Mouse (Mus musculus) midbrain, postnatal 0 days (tissue): ENCODE data around the gene Mrps18c. TPM values are rescaled to one million over a fixed set of nuclear protein-coding genes. Genes with fewer than 3 reads are reported as not detected.

ENCODE experiments used
- ATAC-seq: fragments of 200-750 bp; cut with Nextera tagmentation; 2 replicates; pipeline ENCODE4 v1.8.0; 2017; ENCODE audit warnings: moderate number of reproducible peaks, mild to moderate bottlenecking, moderate TSS enrichment, moderate library complexity; ENCODE audit not compliant: low FRiP score
- DNase-seq: peaks from one replicate; pipeline ENCODE4 v3.0.0-alpha.2; 2015; ENCODE audit warnings: low spot score
- H3K27ac ChIP-seq: fragments of 300-500 bp; sonication (generic); 2 replicates; pipeline ENCODE4 v1.5.1; 2014; ENCODE audit warnings: low read depth, mild to moderate bottlenecking, low read length, mixed read lengths
- H3K27me3 ChIP-seq: fragments of 300-500 bp; sonication (generic); 2 replicates; pipeline ENCODE4 v1.6.1; 2014; ENCODE audit warnings: low read length, control low read depth, mixed read lengths; ENCODE audit not compliant: insufficient read depth
- H3K36me3 ChIP-seq: fragments of 300-500 bp; sonication (generic); 2 replicates; pipeline ENCODE4 v1.6.1; 2014; ENCODE audit warnings: low read length, control low read depth, mixed read lengths; ENCODE audit not compliant: insufficient read depth
- H3K4me1 ChIP-seq: fragments of 300-500 bp; sonication (generic); 2 replicates; pipeline ENCODE4 v1.6.1; 2014; ENCODE audit warnings: mild to moderate bottlenecking, control low read depth, antibody characterized with exemption, low read length, mixed read lengths; ENCODE audit not compliant: insufficient read depth
- H3K4me2 ChIP-seq: fragments of 300-500 bp; sonication (generic); 2 replicates; pipeline ENCODE4 v1.6.1; 2014; ENCODE audit warnings: low read depth, mild to moderate bottlenecking, low read length, mixed read lengths; ENCODE audit not compliant: poor library complexity, severe bottlenecking
- H3K4me3 ChIP-seq: fragments of 300-500 bp; sonication (generic); 2 replicates; pipeline ENCODE4 v1.5.1; 2014; ENCODE audit warnings: low read depth, mild to moderate bottlenecking, low read length, moderate library complexity
- H3K9ac ChIP-seq: fragments of 300-500 bp; sonication (generic); replicated peaks from 2 replicates; pipeline ENCODE4 v1.6.1; 2014; ENCODE audit warnings: mild to moderate bottlenecking, low read length, moderate library complexity, mixed read lengths; ENCODE audit not compliant: poor library complexity, severe bottlenecking
- H3K9me3 ChIP-seq: fragments of 300-500 bp; sonication (generic); 2 replicates; pipeline ENCODE4 v1.6.1; 2016; ENCODE audit warnings: low read length, control low read depth
- CTCF ChIP-seq: IDR thresholded peaks from 2 replicates; pipeline ENCODE4 v1.5.1; 2016; ENCODE audit warnings: antibody characterized with exemption, mild to moderate bottlenecking
- WGBS: fragments of 180-500 bp; shearing (Covaris S2); extraction: QIAGEN DNeasy Blood & Tissue Kit; methylation state at CpG from one replicate; pipeline ENCODE4 v1.1.7; 2014; 5-methylcytosine and 5-hydroxymethylcytosine counted together
- polyA plus RNA-seq: library from polyadenylated mRNA; unstranded; fragments of >200 nt; fragmentation: Nextera tagmentation; extraction: Ambion mirVana; gene quantifications from 2 replicates; pipeline ENCODE4 v1.2.1, GENCODE M21; 2015
- total RNA-seq: library from RNA; depleted of rRNA; stranded (reverse); fragments of >200 nt; gene quantifications from 2 replicates; pipeline ENCODE4 v1.2.3, GENCODE M21; 2014

Mrps18c gene
- total and polyA plus RNA-seq, 2 experiments from 2014 or later: 37.1 to 180 TPM

DNA sequence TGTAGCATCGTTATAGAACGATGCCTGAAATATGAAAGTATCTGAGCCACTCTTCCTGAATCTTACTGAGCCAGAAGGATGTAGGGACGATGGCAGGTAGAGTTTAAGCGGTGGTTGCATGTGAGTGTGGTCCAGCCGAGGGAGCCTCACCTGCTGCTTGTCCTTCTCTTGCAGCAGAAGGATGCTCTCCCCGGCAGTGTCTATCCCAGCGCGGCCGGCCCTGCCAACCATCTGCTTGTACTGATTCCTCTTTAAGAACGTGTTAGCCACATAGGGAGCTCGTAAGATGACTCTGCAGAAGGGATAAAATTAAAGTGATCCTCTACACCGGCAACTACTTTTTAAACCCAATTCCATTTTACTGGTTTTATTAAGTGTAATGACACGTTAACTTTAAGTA, 19.4 kb upstream of the Mrps18c start:
- Histone ChIP-seq H3K9ac (no peak overlapping the region), H3K4me3 (no peak overlapping the region), H3K4me2 (no peak overlapping the region), H3K9me3 (no peaks in the 10 kb centered on the region), H3K27ac (no peak overlapping the region), H3K27me3 (no peaks in the 10 kb centered on the region), H3K4me1 (no peaks in the 10 kb centered on the region), H3K36me3 (peaks cover 57% of the 10 kb centered on the region)
- ATAC-seq: no peak
- no peak for TF ChIP-seq CTCF
- DNase-seq: no peak
- 98% methylated on average over 13 of the region's 13 CpGs for WGBS

DNA sequence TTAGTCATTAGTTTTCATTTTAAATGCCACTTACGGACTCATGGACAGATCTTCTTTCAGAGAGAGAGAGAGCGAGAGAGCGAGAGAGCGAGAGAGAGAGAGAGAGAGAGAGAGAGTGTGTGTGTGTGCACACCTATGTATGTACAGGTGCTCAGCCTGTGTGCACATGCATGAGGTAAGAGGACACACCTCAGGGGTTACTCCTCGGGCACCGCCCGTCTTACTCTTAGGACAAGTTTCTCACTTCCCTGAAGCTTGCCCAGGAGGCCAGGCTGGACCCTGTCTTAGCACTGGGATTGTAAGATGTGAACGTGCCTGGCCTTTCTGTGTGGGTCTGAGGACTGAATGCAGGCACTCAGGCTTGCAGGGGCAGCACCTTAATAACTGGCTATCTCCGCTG, 10.9 kb upstream of the Mrps18c start:
- DNase-seq (no peak), ATAC-seq (no peak)
- WGBS: 91% methylated on average over 9 of the region's 9 CpGs
- Histone ChIP-seq H3K4me1 (no peaks in the 10 kb centered on the region), H3K9me3 (no peaks in the 10 kb centered on the region), H3K27me3 (no peaks in the 10 kb centered on the region), H3K9ac (no peak overlapping the region), H3K36me3 (peaks cover 71% of the 10 kb centered on the region), H3K27ac (no peak overlapping the region), H3K4me2 (no peak overlapping the region), H3K4me3 (no peak overlapping the region)
- no peak for TF ChIP-seq CTCF

DNA sequence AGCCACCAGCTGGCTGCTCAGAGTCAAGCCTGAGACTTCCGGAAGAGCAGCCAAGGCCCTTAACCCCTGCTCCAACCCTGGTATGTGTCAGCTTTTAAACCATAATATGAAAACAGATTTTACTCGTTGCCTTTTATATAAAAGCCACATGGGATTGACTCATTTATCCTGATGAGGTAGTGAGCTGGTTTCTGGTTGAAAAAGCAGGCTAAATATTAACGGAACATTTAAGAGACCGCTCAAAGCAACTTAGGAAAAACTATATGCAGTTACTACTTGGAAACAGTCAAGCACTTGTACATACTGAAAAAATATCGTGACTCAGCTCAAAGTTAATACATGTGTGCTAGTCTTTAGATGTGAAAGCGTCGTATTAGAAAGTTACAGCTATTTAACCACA, 6.2 kb upstream of the Mrps18c start:
- WGBS: 90% methylated on average over 7 of the region's 7 CpGs
- DNase-seq (no peak), ATAC-seq (no peak)
- TF ChIP-seq CTCF: no peak
- peaks cover 56% of the 10 kb centered on the region for H3K36me3 ChIP-seq
- H3K27me3 ChIP-seq: no peaks in the 10 kb centered on the region
- H3K4me3 ChIP-seq: no peak overlapping the region
- no peak overlapping the region for H3K9ac ChIP-seq
- H3K9me3 ChIP-seq: no peaks in the 10 kb centered on the region
- H3K4me2 ChIP-seq: no peak overlapping the region
- H3K4me1 ChIP-seq: peaks cover 2% of the 10 kb centered on the region; the same call in 1 of the 2 replicates
- H3K27ac ChIP-seq: no peak overlapping the region

DNA sequence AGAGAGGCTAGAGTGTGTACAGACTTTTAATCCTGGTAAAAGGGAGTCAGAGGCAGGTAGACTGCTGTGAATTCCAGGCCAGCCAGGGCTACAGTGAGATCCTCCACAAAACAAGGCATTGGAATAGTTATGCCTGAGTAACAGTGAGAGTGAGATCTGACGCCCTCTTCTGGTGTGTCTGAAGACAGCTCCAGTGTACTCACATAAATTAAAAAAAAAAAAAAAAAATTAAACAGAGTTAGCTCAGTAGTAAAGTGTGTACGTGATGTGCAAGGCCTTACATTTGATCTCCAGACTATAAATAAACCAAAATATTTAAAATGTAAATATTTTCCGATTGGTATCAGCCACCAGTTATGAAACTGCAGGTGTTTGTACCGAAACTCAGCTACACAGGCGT, 4.3 kb upstream of the Mrps18c start:
- no peaks in the 10 kb centered on the region for H3K9me3 ChIP-seq
- no peak overlapping the region for H3K4me3 ChIP-seq
- WGBS: 78% methylated on average over 5 of the region's 5 CpGs
- TF ChIP-seq CTCF: peak; percentile 22
- no peak overlapping the region for H3K27ac ChIP-seq
- peaks cover 46% of the 10 kb centered on the region for H3K36me3 ChIP-seq
- DNase-seq (no peak), ATAC-seq (no peak)
- no peak overlapping the region for H3K9ac ChIP-seq
- no peaks in the 10 kb centered on the region for H3K27me3 ChIP-seq
- peaks cover 6% of the 10 kb centered on the region; the same call in 1 of the 2 replicates for H3K4me1 ChIP-seq
- H3K4me2 ChIP-seq: no peak overlapping the region

DNA sequence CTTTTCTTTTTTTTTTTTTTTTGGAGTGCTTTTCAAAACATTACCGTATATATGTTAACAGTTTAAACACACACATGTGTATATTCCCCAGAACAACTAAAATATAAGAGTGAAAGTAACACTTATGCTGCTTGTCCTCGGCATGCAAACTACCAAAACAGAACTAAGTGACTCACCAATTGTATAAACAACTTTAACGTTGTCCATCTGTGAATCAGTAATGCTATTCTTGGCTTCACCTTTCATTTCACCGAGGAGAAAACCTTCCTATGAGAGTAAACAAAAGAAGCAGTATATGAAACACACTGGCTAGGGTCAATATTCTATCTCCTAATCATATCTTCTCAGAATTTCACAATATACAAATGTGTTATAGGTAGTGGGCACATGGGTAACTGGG, 19.9 kb downstream of the Mrps18c start:
- ATAC-seq (no peak), DNase-seq (no peak)
- H3K9me3 ChIP-seq: no peaks in the 10 kb centered on the region
- H3K4me3 ChIP-seq: no peak overlapping the region
- no peak overlapping the region for H3K4me2 ChIP-seq
- no peaks in the 10 kb centered on the region for H3K27me3 ChIP-seq
- WGBS: 91% methylated on average over 4 of the region's 4 CpGs
- no peak overlapping the region for H3K27ac ChIP-seq
- H3K4me1 ChIP-seq: no peaks in the 10 kb centered on the region
- no peak for TF ChIP-seq CTCF
- no peak overlapping the region for H3K9ac ChIP-seq
- peaks cover 4% of the 10 kb centered on the region; the same call in 1 of the 2 replicates for H3K36me3 ChIP-seq

DNA sequence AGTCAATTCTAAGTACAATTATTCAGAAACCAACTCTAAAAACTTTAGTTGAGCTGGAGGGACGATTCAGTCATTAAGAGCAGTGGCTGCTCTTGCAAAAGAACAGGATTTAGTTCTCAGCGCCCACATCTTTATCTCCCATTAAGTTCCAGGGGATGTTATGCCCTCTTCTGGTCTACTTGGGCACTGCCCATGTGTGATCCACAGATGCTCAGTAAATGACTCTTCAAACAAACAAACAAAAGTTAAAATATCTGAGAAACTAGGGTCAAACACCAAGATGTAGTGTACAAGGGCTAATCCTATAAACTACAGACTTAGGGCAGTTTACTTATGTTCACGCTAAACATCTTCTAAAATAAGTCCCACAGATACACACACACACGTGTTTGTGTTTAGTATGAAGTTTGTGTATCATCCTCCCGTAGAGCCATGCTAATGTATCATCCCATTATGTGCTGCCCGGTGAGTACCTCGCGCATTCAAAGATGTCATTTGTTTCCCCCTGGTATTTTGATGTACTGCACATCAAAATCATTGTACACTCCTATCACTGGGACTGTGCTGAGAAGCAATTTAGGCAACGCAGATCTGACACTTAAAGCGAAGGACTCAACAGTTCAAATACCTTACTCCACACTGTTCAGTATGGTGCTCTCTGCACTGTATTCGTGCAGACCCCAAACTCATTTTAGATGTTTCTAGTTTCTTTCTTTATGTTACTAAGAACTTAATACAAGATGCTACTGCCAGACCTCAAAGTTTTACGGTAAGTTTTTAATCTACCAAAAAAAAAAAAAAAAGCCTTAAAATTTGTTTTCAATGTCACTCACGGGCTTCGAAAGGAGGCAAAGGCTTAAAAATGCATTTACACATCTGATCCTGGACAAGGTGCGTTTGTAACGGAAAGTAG, 21.4 kb downstream of the Mrps18c start:
- Histone ChIP-seq H3K9me3 (no peaks in the 10 kb centered on the region), H3K4me3 (peak overlapping the region; percentile 85), H3K27me3 (no peaks in the 10 kb centered on the region), H3K36me3 (no peaks in the 10 kb centered on the region), H3K27ac (0 out of 2 replicates have a peak overlapping the region, but pooled peaks have one; percentile 67), H3K4me1 (no peaks in the 10 kb centered on the region), H3K9ac (peak overlapping the region; percentile 79), H3K4me2 (peak overlapping the region; percentile 93)
- peak; percentile 12 for DNase-seq
- WGBS: 28% methylated on average over 16 of the region's 16 CpGs
- peak; percentile 61 for TF ChIP-seq CTCF
- ATAC-seq: no peak
